Mouse (Mus musculus) left cerebral cortex, adult 6 months (tissue): ENCODE results near the gene Ces2g. TPM values are rescaled to one million over a fixed set of nuclear protein-coding genes. Genes with fewer than 3 reads are reported as not detected.

Experiments used
- long read RNA-seq, 2 experiments: library from polyadenylated mRNA; unstranded; transcript quantifications; one replicate each; pipeline ENCODE4 v2.0.0; 2019 to 2020
- polyA plus RNA-seq: library from polyadenylated mRNA; unstranded; fragments of <200 nt; fragmentation: Nextera tagmentation; gene quantifications from 2 replicates; pipeline ENCODE4 v1.2.3, GENCODE M21; 2021

Gene Ces2g
- 0.13 and 0.28 TPM in 2 replicates for polyA plus RNA-seq
- long read RNA-seq, experiment 1 = 0 reads
- long read RNA-seq, experiment 2 = 0 reads

GRCm38 (mm10) chr8:104961537-104961961 is at the start of gene Ces2g:
Gene Ces2g (plus strand): TSS chr8:104961718.

DNA sequence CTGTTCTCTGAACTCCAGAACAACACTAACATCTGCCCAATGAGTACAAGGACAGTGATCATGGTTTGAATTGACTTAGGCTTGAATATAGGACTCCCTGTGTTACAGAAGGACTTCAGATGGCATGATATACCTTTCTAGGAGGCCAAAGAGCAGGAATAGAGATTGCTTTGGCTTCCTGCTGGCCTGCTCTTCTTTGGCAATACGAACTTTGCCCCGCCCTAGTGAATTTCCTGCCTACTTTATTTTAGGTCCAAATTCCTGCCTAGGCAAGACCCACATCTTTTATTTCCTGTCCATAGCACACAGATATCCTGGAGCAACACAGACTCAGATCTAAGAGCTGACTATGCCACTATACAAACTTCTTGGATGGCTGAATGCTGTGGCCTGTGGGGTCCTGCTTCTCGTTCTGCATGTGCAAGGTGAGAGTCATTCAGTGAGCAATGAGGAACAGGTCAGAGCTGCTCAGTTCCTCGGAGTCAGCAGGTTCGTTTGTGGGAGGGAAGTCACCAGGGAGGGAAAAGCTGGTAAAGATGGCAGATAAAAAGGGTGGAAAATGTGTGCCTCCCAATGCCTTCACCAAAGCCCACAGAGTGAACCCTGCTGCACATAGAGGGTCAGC is 35.4 kb upstream of the Ces2g start, which contains the start of gene Ces2e:
Gene Ces2e (plus strand): TSS at position 289 of the 625 bp plus-strand sequence.

DNA sequence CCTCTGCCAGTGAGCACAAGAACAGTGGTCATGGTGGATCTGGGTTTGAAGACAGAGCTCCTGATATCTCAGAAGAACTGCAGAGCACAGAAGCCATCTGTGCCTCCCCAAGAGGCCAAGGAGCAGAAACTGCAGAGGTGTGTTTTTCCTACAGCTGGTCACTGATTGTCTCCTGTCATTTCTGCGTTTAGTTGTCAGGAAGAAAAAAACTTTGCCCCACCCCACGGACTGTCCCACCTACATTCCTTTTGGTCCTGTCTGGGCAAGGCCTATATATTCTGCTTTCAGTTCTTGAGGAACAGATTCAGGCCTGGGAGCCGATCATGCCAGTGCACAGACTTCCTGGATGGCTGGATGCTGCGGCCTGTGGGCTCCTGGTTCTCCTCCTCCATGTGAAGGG is 14.5 kb upstream of the Ces2g start, which contains the start of gene Ces2f:
Gene Ces2f (plus strand): TSS at position 301 of the 400 bp plus-strand sequence.

DNA sequence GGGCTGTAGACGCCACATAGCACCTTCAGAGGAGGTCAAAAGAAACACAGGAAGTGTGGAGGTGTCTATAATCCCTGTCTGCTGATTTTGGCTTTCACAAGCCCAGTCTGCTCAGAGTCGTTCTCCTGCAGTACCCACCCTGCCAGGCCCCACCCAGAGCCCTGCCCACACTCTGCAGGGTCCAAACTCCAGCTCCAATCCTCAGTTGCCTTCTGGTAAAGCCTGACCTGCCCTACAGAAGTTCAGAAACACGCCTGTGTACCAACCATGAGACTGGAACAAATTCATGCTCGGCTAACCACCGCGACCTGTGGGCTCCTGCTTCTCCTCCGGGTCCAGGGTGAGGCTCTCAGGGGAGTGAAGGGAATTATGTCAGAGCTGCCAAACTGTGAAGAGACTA is 39.1 kb downstream of the Ces2g start, which contains the start of gene Ces2h:
Gene Ces2h (plus strand): TSS at position 268 of the 400 bp plus-strand sequence.

Other genes with a start within 250 kb of the Ces2g start
- not detected in 2 replicates for gene Ces2a, start 227.7 kb upstream of the Ces2g start, polyA plus RNA-seq
- gene Ces2b, start 130.1 kb upstream of the Ces2g start, polyA plus RNA-seq = 0.08 and 0.10 TPM in 2 replicates
- gene Ces2c, start 114.7 kb upstream of the Ces2g start, polyA plus RNA-seq = not detected in 2 replicates
- not detected in 2 replicates for gene Ces2e, start 35.5 kb upstream of the Ces2g start, polyA plus RNA-seq
- not detected in 2 replicates for gene Ces2f, start 14.4 kb upstream of the Ces2g start, polyA plus RNA-seq
- not detected in 2 replicates for gene Ces2h, start 39.1 kb downstream of the Ces2g start, polyA plus RNA-seq
- gene Ces3a, start 86.9 kb downstream of the Ces2g start, polyA plus RNA-seq = not detected in 2 replicates
- not detected in 2 replicates for gene Ces3b, start 122.0 kb downstream of the Ces2g start, polyA plus RNA-seq
- gene Ces4a, start 170.1 kb downstream of the Ces2g start, polyA plus RNA-seq = not detected in 2 replicates
- 8.5 and 10.8 TPM in 2 replicates for gene Cbfb, start 209.0 kb downstream of the Ces2g start, polyA plus RNA-seq